Mouse (Mus musculus) limb, embryonic 12.5 days (tissue): Measurements from ENCODE around the gene Ugt1a1. TPM values are rescaled to one million over a fixed set of nuclear protein-coding genes. Genes with fewer than 3 reads are reported as not detected.

Experiments used
- ATAC-seq: fragments of 200-750 bp; cut with Nextera tagmentation; 2 replicates; pipeline ENCODE4 v1.8.0; 2017; ENCODE audit warnings: low read depth, moderate TSS enrichment; ENCODE audit not compliant: insufficient number of reproducible peaks, insufficient read depth, low FRiP score, low TSS enrichment
- H3K27ac ChIP-seq: fragments of 300-500 bp; sonication (generic); 2 replicates; pipeline ENCODE4 v1.5.1; 2016; ENCODE audit warnings: mild to moderate bottlenecking, moderate library complexity
- H3K27me3 ChIP-seq: fragments of 300-500 bp; sonication (generic); 2 replicates; pipeline ENCODE4 v1.6.1; 2016; ENCODE audit warnings: mild to moderate bottlenecking, moderate library complexity
- H3K36me3 ChIP-seq: fragments of 300-500 bp; sonication (generic); 2 replicates; pipeline ENCODE4 v1.6.1; 2016; ENCODE audit warnings: mild to moderate bottlenecking, moderate library complexity
- H3K4me1 ChIP-seq: fragments of 300-500 bp; sonication (generic); replicated peaks from 2 replicates; pipeline ENCODE4 v1.6.1; 2016
- H3K4me2 ChIP-seq: fragments of 300-500 bp; sonication (generic); 2 replicates; pipeline ENCODE4 v1.6.1; 2016; ENCODE audit warnings: mild to moderate bottlenecking, moderate library complexity
- H3K4me3 ChIP-seq: fragments of 300-500 bp; sonication (generic); replicated peaks from 2 replicates; pipeline ENCODE4 v1.5.1; 2016; ENCODE audit warnings: mild to moderate bottlenecking
- H3K9ac ChIP-seq: fragments of 300-500 bp; sonication (generic); replicated peaks from 2 replicates; pipeline ENCODE4 v1.6.1; 2016; ENCODE audit warnings: mild to moderate bottlenecking, moderate library complexity
- H3K9me3 ChIP-seq: fragments of 300-500 bp; sonication (generic); 2 replicates; pipeline ENCODE4 v1.6.1; 2016; ENCODE audit warnings: mild to moderate bottlenecking, moderate library complexity
- WGBS: fragments of 180-500 bp; shearing (Covaris S2); methylation state at CpG from one replicate; pipeline ENCODE4 v1.1.7; 2016; 5-methylcytosine and 5-hydroxymethylcytosine counted together
- polyA plus RNA-seq: library from polyadenylated mRNA; unstranded; fragments of >200 nt; fragmentation: Nextera tagmentation; extraction: Ambion mirVana; gene quantifications from 2 replicates; pipeline ENCODE4 v1.2.1, GENCODE M21; 2016

The Ugt1a1 gene
- polyA plus RNA-seq, 1 experiment from 2014 or later, result not detected

DNA sequence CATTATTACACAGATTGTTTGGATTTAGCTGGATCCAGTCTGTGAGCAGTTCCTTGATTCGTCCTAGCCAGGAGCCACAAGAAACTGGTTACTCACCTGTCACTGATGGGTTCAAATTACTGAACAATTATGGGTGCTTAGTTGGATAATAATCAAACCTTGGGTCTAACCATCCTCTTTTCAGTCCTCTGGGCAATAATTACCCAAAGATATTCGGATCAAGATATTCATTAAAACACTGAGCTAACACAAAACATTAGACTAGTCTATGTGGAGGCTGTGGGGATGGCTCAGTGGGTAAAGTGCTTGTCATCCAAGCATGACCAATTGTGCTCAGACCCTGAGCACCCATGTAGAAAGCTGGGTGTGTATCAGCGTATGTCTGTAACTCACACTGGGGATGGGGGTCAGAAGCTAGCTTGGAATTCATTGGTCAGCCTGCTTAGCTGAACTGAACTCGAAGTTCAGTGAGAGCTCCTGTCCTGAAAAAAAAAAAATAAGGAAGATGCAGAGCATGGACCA lies 24.2 kb downstream of the Ugt1a1 start:
- no peak for ATAC-seq
- no peak overlapping the region for H3K27ac ChIP-seq
- H3K4me3 ChIP-seq, result no peak overlapping the region
- peaks cover 97% of the 10 kb centered on the region for H3K9me3 ChIP-seq
- no peak overlapping the region for H3K9ac ChIP-seq
- H3K4me1 ChIP-seq, result no peaks in the 10 kb centered on the region
- no peak overlapping the region for H3K4me2 ChIP-seq
- 66% methylated on average over 4 of the region's 4 CpGs for WGBS
- H3K27me3 ChIP-seq, result no peaks in the 10 kb centered on the region
- H3K36me3 ChIP-seq, result no peaks in the 10 kb centered on the region

DNA sequence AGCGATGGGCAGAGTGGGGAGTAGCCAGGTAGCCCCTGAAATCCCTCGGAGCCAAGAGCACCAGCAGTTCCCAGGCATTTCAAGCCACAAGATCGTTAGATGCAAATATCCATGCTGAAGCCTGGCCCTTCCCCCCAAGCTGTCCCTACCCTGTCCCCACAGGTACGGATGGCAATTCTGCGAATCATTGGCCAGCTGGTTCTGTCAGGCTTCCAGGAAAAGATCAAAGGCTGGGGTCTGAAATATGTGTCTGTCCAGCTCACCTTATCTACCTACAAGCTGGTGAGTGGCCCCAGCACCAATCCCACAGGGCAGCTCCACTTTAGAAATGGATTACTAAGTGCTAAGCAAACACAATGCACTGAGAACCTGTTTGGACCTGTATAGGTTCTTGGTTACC lies 25.6 kb downstream of the Ugt1a1 start:
- WGBS, result 74% methylated on average over 5 of the region's 5 CpGs
- H3K4me2 ChIP-seq, result no peak overlapping the region
- ATAC-seq, result no peak

DNA sequence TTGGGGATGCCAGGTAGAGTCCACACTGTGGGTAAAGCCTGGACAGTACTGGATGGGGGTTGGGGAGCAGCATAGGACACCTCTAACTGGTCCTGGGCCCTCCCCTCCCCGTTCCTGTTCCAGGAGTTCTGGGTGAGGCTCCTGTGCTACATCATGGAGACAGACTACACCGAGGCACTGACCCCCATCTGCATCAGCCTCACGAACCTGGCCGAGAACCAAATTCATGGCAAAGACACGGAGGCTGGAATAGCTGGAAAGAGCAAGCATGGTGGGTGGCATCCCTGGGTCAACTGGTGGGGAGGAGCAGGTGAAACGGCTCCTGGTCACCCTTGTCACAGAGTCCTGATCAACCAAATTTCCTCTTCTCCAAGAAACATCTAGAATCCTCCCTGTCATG lies 27.0 kb downstream of the Ugt1a1 start:
- H3K4me3 ChIP-seq, result no peak overlapping the region
- no peak for ATAC-seq
- no peak overlapping the region for H3K9ac ChIP-seq
- H3K27me3 ChIP-seq, result no peaks in the 10 kb centered on the region
- peaks cover 91% of the 10 kb centered on the region for H3K9me3 ChIP-seq
- H3K36me3 ChIP-seq, result no peaks in the 10 kb centered on the region
- no peak overlapping the region for H3K27ac ChIP-seq
- H3K4me2 ChIP-seq, result no peak overlapping the region
- H3K4me1 ChIP-seq, result no peaks in the 10 kb centered on the region
- WGBS, result 76% methylated on average over 6 of the region's 6 CpGs

More for the DNA sequence above, 25.6 kb downstream of the Ugt1a1 start:
- no peaks in the 10 kb centered on the region for H3K4me1 ChIP-seq
- no peaks in the 10 kb centered on the region for H3K36me3 ChIP-seq
- peaks cover 92% of the 10 kb centered on the region for H3K9me3 ChIP-seq
- no peaks in the 10 kb centered on the region for H3K27me3 ChIP-seq
- no peak overlapping the region for H3K9ac ChIP-seq
- H3K4me3 ChIP-seq, result no peak overlapping the region
- H3K27ac ChIP-seq, result no peak overlapping the region

DNA sequence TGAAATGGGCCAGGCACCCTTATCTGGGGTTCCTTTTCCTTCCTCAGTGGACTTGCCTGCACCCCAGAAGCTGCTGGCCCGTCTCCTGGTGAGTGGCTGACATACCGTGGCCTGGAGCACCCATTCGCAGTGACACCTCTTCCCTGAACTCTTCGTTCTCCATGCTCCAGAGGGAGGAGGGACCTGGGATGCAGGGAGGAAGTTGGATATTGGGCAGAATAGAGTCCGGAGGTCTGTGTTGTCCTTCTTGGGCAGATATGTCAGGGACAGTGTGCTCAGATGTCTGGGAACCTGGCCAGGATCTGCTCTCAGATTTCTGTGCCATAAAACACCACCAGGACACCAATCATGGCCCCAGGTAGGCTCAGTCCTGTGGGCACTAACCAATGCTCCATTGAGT lies 28.3 kb downstream of the Ugt1a1 start:
- Histone ChIP-seq H3K36me3 (no peaks in the 10 kb centered on the region), H3K27ac (no peak overlapping the region), H3K4me1 (no peaks in the 10 kb centered on the region), H3K27me3 (no peaks in the 10 kb centered on the region), H3K4me3 (no peak overlapping the region), H3K4me2 (no peak overlapping the region), H3K9ac (no peak overlapping the region), H3K9me3 (peaks cover 91% of the 10 kb centered on the region)
- no peak for ATAC-seq
- 76% methylated on average over 5 of the region's 5 CpGs for WGBS

DNA sequence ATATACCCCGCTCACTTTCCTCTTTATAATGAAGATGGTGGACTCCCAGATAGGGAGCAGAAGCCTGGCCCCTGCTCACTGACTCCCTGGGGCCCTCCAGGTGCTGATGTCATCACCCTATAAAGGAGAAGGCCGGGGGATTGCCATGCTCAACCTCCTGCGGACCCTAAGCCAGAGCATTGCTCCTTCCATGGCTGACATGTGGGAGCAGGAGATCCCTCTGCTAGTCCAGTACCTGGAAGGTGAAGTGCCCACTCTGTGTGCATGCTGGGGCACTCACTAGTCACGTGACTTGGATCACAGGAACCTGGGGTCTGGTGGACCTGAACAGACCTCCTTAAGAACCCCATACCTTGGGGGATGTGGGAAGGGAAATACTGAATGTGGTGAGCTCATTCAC lies 28.8 kb downstream of the Ugt1a1 start:
- Histone ChIP-seq H3K4me3 (no peak overlapping the region), H3K27ac (no peak overlapping the region), H3K36me3 (no peaks in the 10 kb centered on the region), H3K4me1 (no peaks in the 10 kb centered on the region), H3K27me3 (no peaks in the 10 kb centered on the region), H3K4me2 (no peak overlapping the region), H3K9ac (no peak overlapping the region), H3K9me3 (peaks cover 91% of the 10 kb centered on the region)
- WGBS, result 72% methylated on average over 4 of the region's 4 CpGs
- no peak for ATAC-seq

DNA sequence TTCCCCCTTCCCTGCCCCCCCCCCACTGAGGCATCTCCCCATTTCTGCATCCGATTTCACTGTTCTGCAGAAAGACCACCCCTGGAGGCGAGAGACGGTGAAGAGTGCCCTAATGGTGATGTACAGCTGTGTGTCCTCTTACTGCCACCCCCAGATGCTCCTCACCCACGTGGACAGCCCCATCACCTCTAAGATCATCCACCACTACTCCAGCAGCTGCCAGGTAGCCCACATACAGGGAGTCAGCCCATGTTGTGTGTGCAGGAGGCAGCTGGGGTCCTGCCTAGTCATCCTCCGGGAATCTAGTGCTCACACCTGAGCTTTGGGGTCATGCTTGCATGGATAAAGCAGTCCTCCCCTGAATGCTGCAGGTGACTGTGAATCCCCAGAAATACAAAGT lies 32.1 kb downstream of the Ugt1a1 start:
- no peaks in the 10 kb centered on the region for H3K36me3 ChIP-seq
- no peaks in the 10 kb centered on the region for H3K27me3 ChIP-seq
- WGBS, result 64% methylated on average over 5 of the region's 5 CpGs
- H3K4me2 ChIP-seq, result no peak overlapping the region
- no peak overlapping the region for H3K27ac ChIP-seq
- H3K4me1 ChIP-seq, result no peaks in the 10 kb centered on the region
- ATAC-seq, result no peak
- H3K9me3 ChIP-seq, result peaks cover 94% of the 10 kb centered on the region
- no peak overlapping the region for H3K9ac ChIP-seq
- H3K4me3 ChIP-seq, result no peak overlapping the region

DNA sequence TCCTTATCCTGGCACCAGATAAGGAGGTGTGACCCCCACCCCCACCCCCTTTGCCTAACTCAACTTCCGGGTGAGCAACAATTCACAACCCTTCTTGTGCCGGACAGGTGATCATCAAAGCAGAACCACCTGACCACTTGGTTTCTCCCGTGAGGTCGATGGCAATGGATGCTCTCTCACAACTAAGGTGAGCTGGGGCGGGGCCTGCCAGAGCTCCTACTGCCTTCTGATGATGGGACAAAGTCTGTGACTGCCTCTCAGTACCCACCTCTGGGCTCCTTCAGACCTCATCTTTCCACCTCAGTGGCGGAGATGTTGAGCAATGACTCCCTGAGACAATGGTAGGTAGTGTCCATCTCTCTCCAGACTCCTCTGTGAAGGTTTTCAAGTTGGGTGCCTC lies 34.1 kb downstream of the Ugt1a1 start:
- Histone ChIP-seq H3K4me2 (no peak overlapping the region), H3K4me1 (no peaks in the 10 kb centered on the region), H3K36me3 (no peaks in the 10 kb centered on the region), H3K27me3 (no peaks in the 10 kb centered on the region), H3K27ac (no peak overlapping the region), H3K9ac (no peak overlapping the region), H3K4me3 (no peak overlapping the region), H3K9me3 (peaks cover 94% of the 10 kb centered on the region)
- no peak for ATAC-seq
- 77% methylated on average over 6 of the region's 6 CpGs for WGBS

DNA sequence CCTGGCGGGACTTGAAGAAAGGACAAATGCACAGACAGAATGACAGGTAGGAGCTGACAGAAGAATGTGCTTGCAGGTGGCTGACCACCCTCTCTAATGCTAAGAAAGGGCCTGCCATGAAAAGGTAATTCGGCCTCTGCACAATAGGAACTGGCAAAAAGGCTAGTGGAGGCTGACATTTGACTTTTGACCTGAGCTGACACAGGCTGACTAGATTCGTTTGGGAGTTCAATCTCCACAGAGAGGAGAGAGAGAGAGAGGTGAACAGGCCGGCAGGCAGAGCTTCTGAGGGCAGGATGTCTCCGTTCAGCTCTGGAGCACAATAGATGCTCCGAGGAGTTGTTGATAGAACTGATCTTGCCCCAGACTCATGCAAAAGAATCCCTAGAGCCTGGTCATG lies 34.6 kb downstream of the Ugt1a1 start:
- Histone ChIP-seq H3K4me3 (no peak overlapping the region), H3K4me1 (no peaks in the 10 kb centered on the region), H3K27ac (no peak overlapping the region), H3K9ac (no peak overlapping the region), H3K27me3 (no peaks in the 10 kb centered on the region), H3K4me2 (no peak overlapping the region), H3K36me3 (no peaks in the 10 kb centered on the region), H3K9me3 (peaks cover 94% of the 10 kb centered on the region)
- 53% methylated on average over 6 of the region's 6 CpGs for WGBS
- no peak for ATAC-seq

DNA sequence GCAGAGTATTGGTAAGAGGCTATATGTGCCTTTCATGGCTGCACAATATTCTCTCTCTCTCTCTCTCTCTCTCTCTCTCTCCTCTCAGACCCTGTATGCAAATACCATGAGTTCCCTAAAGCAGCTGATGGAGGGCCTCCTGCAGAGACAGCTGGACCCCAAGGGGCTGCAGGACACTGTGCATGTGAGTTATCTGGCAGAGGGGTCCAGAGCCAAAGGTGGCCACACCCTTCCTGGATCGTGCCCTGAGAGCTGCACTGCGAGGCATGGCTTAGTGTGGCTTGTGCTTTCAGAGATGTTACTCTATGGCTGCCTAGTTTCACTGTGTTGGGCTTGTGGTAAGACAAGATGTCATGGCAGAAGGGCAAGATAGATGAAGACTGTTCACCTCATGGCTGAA lies 35.9 kb downstream of the Ugt1a1 start:
- H3K36me3 ChIP-seq, result no peaks in the 10 kb centered on the region
- H3K9ac ChIP-seq, result no peak overlapping the region
- no peak overlapping the region for H3K4me3 ChIP-seq
- 58% methylated on average over 2 of the region's 2 CpGs for WGBS
- H3K4me2 ChIP-seq, result no peak overlapping the region
- peaks cover 96% of the 10 kb centered on the region for H3K9me3 ChIP-seq
- no peak for ATAC-seq
- no peaks in the 10 kb centered on the region for H3K27me3 ChIP-seq
- H3K27ac ChIP-seq, result no peak overlapping the region
- no peaks in the 10 kb centered on the region for H3K4me1 ChIP-seq

DNA sequence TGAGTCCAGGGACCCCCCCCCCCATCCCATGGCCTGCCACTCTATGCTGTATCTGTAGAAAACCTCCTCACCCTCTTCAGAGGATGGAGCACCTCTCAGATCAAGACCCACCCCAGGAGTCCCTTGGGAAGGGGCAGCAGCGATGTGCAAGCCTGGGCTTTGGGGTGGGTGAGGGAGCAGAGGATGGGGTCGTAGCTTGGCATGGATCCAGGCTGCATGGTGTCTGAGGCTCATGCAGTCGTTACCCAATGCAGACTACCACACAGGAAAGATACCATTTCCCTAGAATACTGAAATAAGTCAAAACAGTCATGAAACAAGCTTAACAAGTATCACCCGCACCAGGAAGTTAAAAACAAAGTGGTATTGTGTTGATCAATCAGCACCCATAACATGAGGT lies 36.9 kb downstream of the Ugt1a1 start:
- Histone ChIP-seq H3K27ac (no peak overlapping the region), H3K4me2 (no peak overlapping the region), H3K27me3 (no peaks in the 10 kb centered on the region), H3K4me1 (no peaks in the 10 kb centered on the region), H3K36me3 (no peaks in the 10 kb centered on the region), H3K4me3 (no peak overlapping the region), H3K9me3 (peaks cover 96% of the 10 kb centered on the region), H3K9ac (no peak overlapping the region)
- no peak for ATAC-seq
- WGBS, result 73% methylated on average over 4 of the region's 4 CpGs

DNA sequence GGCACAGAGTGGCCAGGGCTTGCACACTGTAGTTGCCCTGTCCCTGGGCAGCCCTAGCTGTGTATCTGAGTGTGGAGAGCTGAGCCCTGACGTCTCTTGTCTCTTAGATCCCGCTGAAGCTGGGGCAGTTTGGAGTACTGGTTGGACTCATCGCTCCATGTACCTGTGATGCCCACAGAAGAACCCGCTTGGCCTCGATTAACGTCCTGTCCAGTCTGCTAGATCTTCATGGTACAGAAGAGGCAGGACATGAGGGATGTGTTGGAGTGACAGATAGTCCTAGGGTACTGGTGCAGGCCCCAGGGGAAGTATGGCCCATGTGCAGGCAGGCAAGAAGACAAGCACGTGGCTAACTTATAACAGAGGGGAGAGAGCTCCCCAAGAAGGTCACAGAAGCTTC lies 37.8 kb downstream of the Ugt1a1 start:
- no peak overlapping the region for H3K4me2 ChIP-seq
- H3K27me3 ChIP-seq, result no peaks in the 10 kb centered on the region
- no peak overlapping the region for H3K27ac ChIP-seq
- peaks cover 96% of the 10 kb centered on the region for H3K9me3 ChIP-seq
- no peaks in the 10 kb centered on the region for H3K36me3 ChIP-seq
- ATAC-seq, result no peak
- H3K9ac ChIP-seq, result no peak overlapping the region
- no peaks in the 10 kb centered on the region for H3K4me1 ChIP-seq
- H3K4me3 ChIP-seq, result no peak overlapping the region
- 75% methylated on average over 7 of the region's 7 CpGs for WGBS

DNA sequence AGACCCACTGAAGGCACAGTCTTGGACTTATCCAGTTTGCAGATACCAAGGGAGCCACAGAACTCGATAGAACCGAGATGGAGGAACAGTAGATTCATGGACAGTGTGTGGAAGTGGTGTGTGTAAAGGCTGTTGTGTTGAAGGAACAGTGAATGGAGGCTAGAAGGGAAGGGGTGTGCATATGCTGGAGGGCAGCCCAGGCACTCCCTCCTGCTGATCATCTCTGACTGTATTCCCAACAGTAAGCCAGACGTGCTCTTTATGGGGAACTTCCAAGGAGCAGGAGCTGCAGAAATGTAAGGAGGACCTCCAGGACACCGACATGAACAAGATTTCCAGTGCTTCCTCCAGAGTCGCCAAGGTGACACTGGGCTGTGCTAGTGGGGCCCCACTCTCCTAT lies 38.3 kb downstream of the Ugt1a1 start:
- 81% methylated on average over 5 of the region's 5 CpGs for WGBS
- Histone ChIP-seq H3K9me3 (peaks cover 96% of the 10 kb centered on the region), H3K4me2 (no peak overlapping the region), H3K4me3 (no peak overlapping the region), H3K27me3 (no peaks in the 10 kb centered on the region), H3K36me3 (no peaks in the 10 kb centered on the region), H3K27ac (no peak overlapping the region), H3K4me1 (no peaks in the 10 kb centered on the region), H3K9ac (no peak overlapping the region)
- no peak for ATAC-seq
